Mouse (Mus musculus): ENCODE measurements around the gene Map2k5. TPM values are rescaled to one million over a fixed set of nuclear protein-coding genes. Genes with fewer than 3 reads are reported as not detected.
A peak's percentile ranks its signal among the peaks of the same experiment; 100 is the strongest.

Gene Map2k5
- polyA plus RNA-seq, 1 experiment = 32.7 TPM

DNA sequence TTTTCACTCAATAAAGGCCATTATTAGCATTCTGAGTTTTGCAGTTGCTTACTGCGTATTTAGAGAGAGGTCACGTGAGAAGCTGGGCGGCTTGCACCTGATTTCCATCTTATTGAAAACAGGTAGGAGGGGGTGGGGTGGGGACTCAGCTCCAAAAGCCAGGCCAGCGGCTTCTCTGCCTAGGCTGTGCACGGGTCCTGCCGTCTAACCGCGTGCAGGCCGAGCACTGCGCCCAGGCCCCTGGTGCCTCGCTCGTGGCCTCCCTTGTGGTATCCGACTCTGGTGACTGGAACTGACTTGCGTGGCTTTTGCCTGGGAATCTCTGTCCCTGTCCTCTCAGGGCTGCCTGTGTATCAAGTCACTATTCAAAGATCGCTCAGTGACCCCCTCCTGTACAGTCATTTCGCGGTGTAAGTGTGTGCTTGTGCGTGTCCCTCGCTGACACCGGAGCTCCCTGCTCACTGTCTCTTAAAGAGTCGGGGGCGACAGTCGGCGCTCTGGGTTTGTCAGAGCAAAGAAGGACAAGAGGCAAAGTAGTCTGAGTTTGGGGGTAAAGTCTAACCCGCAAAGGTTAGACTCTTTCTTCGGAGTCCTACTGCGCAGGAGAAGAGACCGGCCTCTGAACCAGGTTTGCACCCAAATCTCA lies 245.6 kb downstream of the Map2k5 start:
- Histone ChIP-seq H3K4me3 (ENCODE audit: insufficient read depth, low read length) (peak overlapping the region; percentile 55), H3K27ac (ENCODE audit: insufficient read depth, low read length) (peak overlapping the region; percentile 57), H3K4me1 (ENCODE audit: control insufficient read depth, insufficient read depth, low read length) (peaks cover 2% of the 10 kb centered on the region; the same call in 1 of the 2 replicates)
- TF ChIP-seq CTCF (IDR thresholded peaks at IDR 0.05; ENCODE audit: extremely low read depth, insufficient read depth, low read length) = no peak
- TF ChIP-seq POLR2A (IDR thresholded peaks at IDR 0.05; ENCODE audit: extremely low read depth, insufficient read depth, low read length) = no peak

DNA sequence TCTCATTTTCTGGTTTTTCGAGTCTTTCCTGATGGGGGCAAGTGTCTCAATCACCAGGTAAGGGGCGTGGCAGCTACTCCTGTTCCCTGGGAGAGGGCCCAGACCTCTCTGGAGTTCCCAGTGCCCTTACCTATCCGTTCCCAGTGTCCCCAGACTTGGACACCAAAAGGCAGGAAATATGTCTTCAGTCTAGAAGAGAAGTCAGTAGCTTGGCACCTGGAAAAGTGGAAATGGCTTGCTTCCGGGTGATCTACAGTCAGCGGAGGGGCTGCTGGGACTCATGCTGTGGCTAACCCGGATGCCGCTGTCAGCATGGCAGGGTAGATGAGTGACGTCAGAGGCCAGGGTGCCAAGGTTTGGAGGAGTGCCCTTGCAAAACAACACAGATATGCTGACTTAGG lies 248.1 kb downstream of the Map2k5 start:
- Histone ChIP-seq H3K4me3 (ENCODE audit: insufficient read depth, low read length) (no peak overlapping the region), H3K27ac (ENCODE audit: insufficient read depth, low read length) (no peak overlapping the region), H3K4me1 (ENCODE audit: control insufficient read depth, insufficient read depth, low read length) (peaks cover 2% of the 10 kb centered on the region; the same call in 1 of the 2 replicates)
- TF ChIP-seq CTCF (IDR thresholded peaks at IDR 0.05; ENCODE audit: extremely low read depth, insufficient read depth, low read length) (no peak), POLR2A (IDR thresholded peaks at IDR 0.05; ENCODE audit: extremely low read depth, insufficient read depth, low read length) (no peak)

DNA sequence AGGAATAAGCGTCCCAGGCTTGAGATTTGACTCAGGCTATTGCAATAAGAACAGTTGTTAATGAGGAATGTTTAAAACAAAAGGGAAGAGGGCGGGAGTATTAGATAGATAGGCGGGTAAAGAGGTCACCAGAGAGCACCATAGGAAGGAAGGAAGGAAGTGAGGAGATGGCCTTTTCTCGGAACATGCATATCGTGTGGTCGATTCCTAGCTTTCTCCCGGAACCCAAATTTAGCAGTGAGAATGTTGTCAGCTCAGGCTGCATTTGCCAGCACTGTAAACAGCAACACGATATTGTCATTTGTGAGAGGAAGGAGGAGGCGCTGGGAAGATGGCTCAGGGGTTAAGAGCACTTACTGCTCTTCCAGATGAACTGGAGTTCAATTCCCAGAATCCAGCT lies 253.2 kb downstream of the Map2k5 start:
- Histone ChIP-seq H3K4me1 (ENCODE audit: control insufficient read depth, insufficient read depth, low read length) (no peaks in the 10 kb centered on the region), H3K27ac (ENCODE audit: insufficient read depth, low read length) (no peak overlapping the region), H3K4me3 (ENCODE audit: insufficient read depth, low read length) (no peak overlapping the region; the same call in 1 of the 2 replicates)
- no peak for TF ChIP-seq CTCF (IDR thresholded peaks at IDR 0.05; ENCODE audit: extremely low read depth, insufficient read depth, low read length)

DNA sequence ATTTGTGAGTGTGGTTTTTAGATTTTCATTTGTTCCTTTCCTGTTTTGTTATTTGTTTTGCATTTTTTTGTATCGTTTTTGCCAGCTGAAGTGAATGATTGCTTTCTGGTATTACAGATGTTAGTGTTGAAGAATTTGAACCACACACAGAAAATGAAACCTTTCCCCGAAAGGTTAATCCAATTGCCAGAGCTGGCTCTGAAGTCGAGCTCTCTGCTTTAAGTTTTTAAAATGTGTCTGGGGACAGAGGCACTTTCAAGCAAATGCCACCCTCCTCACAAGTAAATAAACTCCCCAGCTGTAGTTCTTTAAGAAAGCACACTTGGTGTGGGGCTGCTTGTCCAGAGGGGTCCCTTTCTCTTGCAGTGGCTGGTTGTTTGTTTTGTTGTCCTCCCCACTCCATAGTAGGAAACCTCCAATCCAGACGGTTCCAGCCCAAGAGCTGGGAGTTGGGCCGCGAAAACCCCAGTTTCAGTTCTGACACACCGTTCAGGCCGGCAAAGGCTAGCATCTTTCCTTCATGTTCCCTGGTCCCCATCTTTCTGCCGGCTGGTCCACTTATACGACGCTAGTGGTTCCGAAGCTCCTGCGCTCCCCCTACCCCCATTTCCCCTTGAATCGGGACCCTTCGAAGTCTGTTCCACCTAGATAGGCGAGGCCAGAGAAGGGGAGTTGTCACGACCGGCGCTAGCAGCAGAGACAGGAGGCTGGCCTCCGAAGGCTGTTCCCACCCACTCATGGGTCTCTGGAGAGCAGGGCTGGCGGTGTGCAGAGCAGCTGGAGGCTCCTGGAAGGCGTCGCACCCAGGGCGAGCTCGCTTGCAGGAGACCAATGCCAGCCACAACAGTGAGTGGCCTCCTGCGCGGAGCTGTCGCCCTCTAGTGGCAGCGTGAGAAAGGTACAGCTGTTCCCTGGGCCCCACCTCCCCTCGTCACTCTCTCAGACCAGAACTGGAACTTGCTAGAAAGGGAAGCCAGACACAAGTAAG lies 254.0 kb downstream of the Map2k5 start:
- Histone ChIP-seq H3K4me3 (ENCODE audit: insufficient read depth, low read length) (peak overlapping the region; percentile 36), H3K27ac (ENCODE audit: insufficient read depth, low read length) (0 out of 2 replicates have a peak overlapping the region, but pooled peaks have one; percentile 12), H3K4me1 (ENCODE audit: control insufficient read depth, insufficient read depth, low read length) (no peaks in the 10 kb centered on the region)
- TF ChIP-seq CTCF (IDR thresholded peaks at IDR 0.05; ENCODE audit: extremely low read depth, insufficient read depth, low read length) = peak; percentile 99
- peak; percentile 28; the same call in 1 of the 2 replicates for TF ChIP-seq POLR2A (IDR thresholded peaks at IDR 0.05; ENCODE audit: extremely low read depth, insufficient read depth, low read length)

DNA sequence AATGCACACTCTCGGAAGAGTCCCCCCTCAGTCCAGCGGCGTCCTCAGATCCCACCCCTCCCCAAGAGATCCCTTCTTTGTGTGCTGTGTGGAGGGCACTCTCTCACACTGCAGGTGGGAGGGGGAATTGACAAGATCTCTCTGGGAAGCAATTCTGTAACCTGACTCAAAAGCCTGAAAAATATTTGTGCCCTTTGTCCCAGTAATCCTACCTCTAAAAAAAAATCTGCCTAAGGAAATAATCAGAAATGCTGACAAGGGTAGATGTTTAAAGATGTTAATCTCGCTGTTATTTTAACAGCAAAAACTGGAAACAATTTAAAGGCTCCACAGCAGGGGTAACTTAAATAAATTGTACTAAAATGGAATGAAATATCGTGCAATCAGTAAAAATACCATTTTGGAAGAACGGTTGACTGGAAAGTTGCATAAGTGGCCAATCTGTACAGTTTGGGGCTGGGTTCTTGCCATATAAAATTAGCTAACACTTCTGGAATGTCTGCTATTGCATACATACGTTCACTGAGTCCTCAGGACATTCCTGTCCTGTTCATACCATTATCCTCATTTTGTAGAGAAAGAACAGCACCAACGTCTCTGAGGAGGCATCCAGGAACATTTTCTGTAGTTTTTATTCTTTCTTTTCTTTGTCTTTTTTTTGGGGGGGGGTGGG lies 255.4 kb downstream of the Map2k5 start:
- TF ChIP-seq CTCF (IDR thresholded peaks at IDR 0.05; ENCODE audit: extremely low read depth, insufficient read depth, low read length) = no peak
- no peak for TF ChIP-seq POLR2A (IDR thresholded peaks at IDR 0.05; ENCODE audit: extremely low read depth, insufficient read depth, low read length)
- Histone ChIP-seq H3K27ac (ENCODE audit: insufficient read depth, low read length) (no peak overlapping the region), H3K4me3 (ENCODE audit: insufficient read depth, low read length) (no peak overlapping the region), H3K4me1 (ENCODE audit: control insufficient read depth, insufficient read depth, low read length) (no peaks in the 10 kb centered on the region)

DNA sequence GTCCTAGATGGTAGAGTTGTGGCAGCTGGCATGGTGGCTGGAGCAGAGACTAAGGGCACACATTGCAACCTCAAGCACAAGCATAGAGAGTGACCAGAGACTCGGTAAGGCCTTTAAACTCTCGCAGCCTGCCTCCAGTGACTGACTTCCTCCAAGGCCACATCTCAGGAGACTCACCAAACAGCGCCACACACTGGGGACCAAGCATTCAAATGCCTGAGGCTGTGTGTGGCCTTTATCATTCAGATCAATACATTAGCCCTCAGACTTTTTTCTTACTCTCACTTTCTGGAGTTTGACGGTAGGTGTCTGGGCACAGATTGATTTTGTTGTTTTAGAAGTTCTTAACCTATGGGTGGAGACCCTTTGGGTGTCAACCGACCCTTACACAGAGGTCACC lies 259.3 kb downstream of the Map2k5 start:
- TF ChIP-seq POLR2A (IDR thresholded peaks at IDR 0.05; ENCODE audit: extremely low read depth, insufficient read depth, low read length) (no peak), CTCF (IDR thresholded peaks at IDR 0.05; ENCODE audit: extremely low read depth, insufficient read depth, low read length) (no peak)
- no peaks in the 10 kb centered on the region for H3K4me1 ChIP-seq (ENCODE audit: control insufficient read depth, insufficient read depth, low read length)
- no peak overlapping the region for H3K27ac ChIP-seq (ENCODE audit: insufficient read depth, low read length)
- H3K4me3 ChIP-seq (ENCODE audit: insufficient read depth, low read length) = no peak overlapping the region

Other genes with a start within 250 kb of the Map2k5 start
- 0.15 and 0.26 TPM in 2 replicates for gene Skor1, start 228.9 kb downstream of the Map2k5 start, polyA plus RNA-seq (2012; rRNA removed)
- 29.6 and 35.2 TPM in 2 replicates for gene 2300009A05Rik, start 21.3 kb upstream of the Map2k5 start, polyA plus RNA-seq (2012; rRNA removed)
- gene Iqch, start 224.6 kb upstream of the Map2k5 start, polyA plus RNA-seq (2012; rRNA removed) = 0.04 and 0.13 TPM in 2 replicates
- gene Aagab, start 224.8 kb upstream of the Map2k5 start, polyA plus RNA-seq (2012; rRNA removed) = 30.7 and 33.8 TPM in 2 replicates

Data from cortical plate, adult 2 months (tissue).